Mouse (Mus musculus) intestine, embryonic 15.5 days (tissue): ENCODE measurements around the gene Mapk10. TPM values are rescaled to one million over a fixed set of nuclear protein-coding genes. Genes with fewer than 3 reads are reported as not detected.
"Not testable (repeated sequence)": the region's sequence is repeated elsewhere in the genome, so short reads cannot be mapped to it uniquely, and the experiment has no call there.

Source experiments
- ATAC-seq: fragments of 200-750 bp; cut with Nextera tagmentation; 2 replicates; pipeline ENCODE4 v1.8.0; 2017; ENCODE audit warnings: moderate TSS enrichment, moderate library complexity
- H3K27ac ChIP-seq: fragments of 300-500 bp; sonication (generic); 2 replicates; pipeline ENCODE4 v1.5.1; 2015; ENCODE audit warnings: mild to moderate bottlenecking, inconsistent platforms
- H3K27me3 ChIP-seq: fragments of 300-500 bp; sonication (generic); replicated peaks from 2 replicates; pipeline ENCODE4 v1.6.1; 2015; ENCODE audit warnings: inconsistent platforms
- H3K36me3 ChIP-seq: fragments of 300-500 bp; sonication (generic); 2 replicates; pipeline ENCODE4 v1.6.1; 2015; ENCODE audit warnings: inconsistent platforms
- H3K4me1 ChIP-seq: fragments of 300-500 bp; sonication (generic); replicated peaks from 2 replicates; pipeline ENCODE4 v1.6.1; 2015; ENCODE audit warnings: inconsistent platforms
- H3K4me2 ChIP-seq: fragments of 300-500 bp; sonication (generic); replicated peaks from 2 replicates; pipeline ENCODE4 v1.6.1; 2015; ENCODE audit warnings: mild to moderate bottlenecking, inconsistent platforms
- H3K4me3 ChIP-seq: fragments of 300-500 bp; sonication (generic); replicated peaks from 2 replicates; pipeline ENCODE4 v1.5.1; 2015; ENCODE audit warnings: inconsistent platforms
- H3K9ac ChIP-seq: fragments of 300-500 bp; sonication (generic); 2 replicates; pipeline ENCODE4 v1.6.1; 2015; ENCODE audit warnings: inconsistent platforms
- H3K9me3 ChIP-seq: fragments of 300-500 bp; sonication (generic); 2 replicates; pipeline ENCODE4 v1.6.1; 2016; ENCODE audit warnings: inconsistent platforms
- WGBS: fragments of 180-500 bp; shearing (Covaris S2); methylation state at CpG from one replicate; pipeline ENCODE4 v1.1.7; 2015; 5-methylcytosine and 5-hydroxymethylcytosine counted together
- polyA plus RNA-seq: library from polyadenylated mRNA; unstranded; fragments of >200 nt; fragmentation: Nextera tagmentation; extraction: Ambion mirVana; gene quantifications from 2 replicates; pipeline ENCODE4 v1.2.1, GENCODE M21; 2015

Gene Mapk10
- polyA plus RNA-seq, 1 experiment from 2014 or later = 6.5 TPM

GRCm38 (mm10) chr5:102993951-102994350 is 217.2 kb downstream of the Mapk10 start:
- H3K9ac ChIP-seq = no peak overlapping the region
- 79% methylated on average over 5 of the region's 5 CpGs for WGBS
- no peak for ATAC-seq
- no peaks in the 10 kb centered on the region for H3K9me3 ChIP-seq
- H3K4me3 ChIP-seq = no peak overlapping the region
- H3K36me3 ChIP-seq = no peaks in the 10 kb centered on the region
- H3K4me1 ChIP-seq = no peaks in the 10 kb centered on the region
- no peak overlapping the region for H3K4me2 ChIP-seq
- no peak overlapping the region for H3K27ac ChIP-seq
- no peaks in the 10 kb centered on the region for H3K27me3 ChIP-seq

GRCm38 (mm10) chr5:102991691-102992090 is 219.4 kb downstream of the Mapk10 start:
- no peak overlapping the region for H3K27ac ChIP-seq
- no peak overlapping the region for H3K4me2 ChIP-seq
- no peak for ATAC-seq
- H3K4me1 ChIP-seq = no peaks in the 10 kb centered on the region
- H3K9me3 ChIP-seq = no peaks in the 10 kb centered on the region
- H3K27me3 ChIP-seq = no peaks in the 10 kb centered on the region
- H3K4me3 ChIP-seq = no peak overlapping the region
- H3K9ac ChIP-seq = no peak overlapping the region
- no peaks in the 10 kb centered on the region for H3K36me3 ChIP-seq
- 77% methylated on average over 2 of the region's 2 CpGs for WGBS

- no peaks in the 10 kb centered on the region for H3K9me3 ChIP-seq
- WGBS = 57% methylated on average over 2 of the region's 2 CpGs
- no peak overlapping the region for H3K9ac ChIP-seq
- no peak overlapping the region for H3K4me3 ChIP-seq
- no peaks in the 10 kb centered on the region for H3K27me3 ChIP-seq
- H3K4me2 ChIP-seq = no peak overlapping the region
- no peaks in the 10 kb centered on the region for H3K36me3 ChIP-seq
- H3K4me1 ChIP-seq = no peaks in the 10 kb centered on the region
- no peak for ATAC-seq
- no peak overlapping the region for H3K27ac ChIP-seq
Observed at GRCm38 (mm10) chr5:102978382-102978781, 232.8 kb downstream of the Mapk10 start.

GRCm38 (mm10) chr5:102977138-102977537 is 234.0 kb downstream of the Mapk10 start:
- Histone ChIP-seq H3K27me3 (no peaks in the 10 kb centered on the region), H3K4me2 (no peak overlapping the region), H3K9me3 (no peaks in the 10 kb centered on the region), H3K27ac (no peak overlapping the region), H3K36me3 (no peaks in the 10 kb centered on the region), H3K4me1 (no peaks in the 10 kb centered on the region), H3K9ac (no peak overlapping the region), H3K4me3 (no peak overlapping the region)
- 54% methylated on average over 6 of the region's 6 CpGs for WGBS
- no peak for ATAC-seq

- H3K36me3 ChIP-seq = no peaks in the 10 kb centered on the region
- H3K27me3 ChIP-seq = no peaks in the 10 kb centered on the region
- no peaks in the 10 kb centered on the region for H3K4me1 ChIP-seq
- ATAC-seq = no peak
- H3K4me3 ChIP-seq = no peak overlapping the region
- H3K27ac ChIP-seq = no peak overlapping the region
- no peak overlapping the region for H3K9ac ChIP-seq
- H3K9me3 ChIP-seq = no peaks in the 10 kb centered on the region
- no peak overlapping the region for H3K4me2 ChIP-seq
Observed at GRCm38 (mm10) chr5:102976540-102976939, 234.6 kb downstream of the Mapk10 start.

GRCm38 (mm10) chr5:102974400-102974799 is 236.7 kb downstream of the Mapk10 start:
- Histone ChIP-seq H3K4me2 (no peak overlapping the region), H3K4me3 (no peak overlapping the region), H3K4me1 (no peaks in the 10 kb centered on the region), H3K9ac (no peak overlapping the region), H3K27me3 (no peaks in the 10 kb centered on the region), H3K36me3 (no peaks in the 10 kb centered on the region), H3K9me3 (no peaks in the 10 kb centered on the region), H3K27ac (no peak overlapping the region)
- WGBS = 74% methylated on average over 4 of the region's 4 CpGs
- no peak for ATAC-seq

- Histone ChIP-seq H3K4me3 (no peak overlapping the region), H3K27me3 (no peaks in the 10 kb centered on the region), H3K9me3 (no peaks in the 10 kb centered on the region), H3K9ac (no peak overlapping the region), H3K36me3 (no peaks in the 10 kb centered on the region), H3K4me1 (no peaks in the 10 kb centered on the region), H3K4me2 (no peak overlapping the region), H3K27ac (no peak overlapping the region)
- no peak for ATAC-seq
- WGBS = 86% methylated on average over 5 of the region's 5 CpGs
Observed at GRCm38 (mm10) chr5:102964396-102964795, 246.7 kb downstream of the Mapk10 start.

GRCm38 (mm10) chr5:102953414-102953813 is 257.7 kb downstream of the Mapk10 start:
- Histone ChIP-seq H3K9ac (no peak overlapping the region), H3K9me3 (no peaks in the 10 kb centered on the region), H3K27ac (no peak overlapping the region), H3K4me1 (no peaks in the 10 kb centered on the region), H3K27me3 (no peaks in the 10 kb centered on the region), H3K36me3 (no peaks in the 10 kb centered on the region), H3K4me3 (no peak overlapping the region), H3K4me2 (no peak overlapping the region)
- 86% methylated on average over 8 of the region's 8 CpGs for WGBS
- ATAC-seq = no peak

- no peaks in the 10 kb centered on the region for H3K27me3 ChIP-seq
- no peaks in the 10 kb centered on the region for H3K36me3 ChIP-seq
- no peak overlapping the region for H3K9ac ChIP-seq
- H3K4me1 ChIP-seq = no peaks in the 10 kb centered on the region
- H3K4me2 ChIP-seq = no peak overlapping the region
- 78% methylated on average over 3 of the region's 3 CpGs for WGBS
- H3K9me3 ChIP-seq = no peaks in the 10 kb centered on the region
- no peak for ATAC-seq
- no peak overlapping the region for H3K27ac ChIP-seq
- no peak overlapping the region for H3K4me3 ChIP-seq
Observed at GRCm38 (mm10) chr5:102952918-102953317, 258.2 kb downstream of the Mapk10 start.

- Histone ChIP-seq H3K4me3 (no peak overlapping the region), H3K27ac (no peak overlapping the region), H3K4me1 (no peaks in the 10 kb centered on the region), H3K27me3 (no peaks in the 10 kb centered on the region), H3K4me2 (no peak overlapping the region), H3K9me3 (no peaks in the 10 kb centered on the region), H3K9ac (no peak overlapping the region), H3K36me3 (no peaks in the 10 kb centered on the region)
- no peak for ATAC-seq
- WGBS = 68% methylated on average over 8 of the region's 8 CpGs
Observed at GRCm38 (mm10) chr5:102947061-102947711, 263.9 kb downstream of the Mapk10 start.

GRCm38 (mm10) chr5:102946625-102947024 is 264.5 kb downstream of the Mapk10 start:
- H3K9me3 ChIP-seq = no peaks in the 10 kb centered on the region
- no peak for ATAC-seq
- H3K4me2 ChIP-seq = no peak overlapping the region
- 62% methylated on average over 8 of the region's 8 CpGs for WGBS
- no peak overlapping the region for H3K9ac ChIP-seq
- H3K4me3 ChIP-seq = no peak overlapping the region
- H3K4me1 ChIP-seq = no peaks in the 10 kb centered on the region
- H3K27ac ChIP-seq = no peak overlapping the region
- no peaks in the 10 kb centered on the region for H3K36me3 ChIP-seq
- H3K27me3 ChIP-seq = no peaks in the 10 kb centered on the region

- 78% methylated on average over 17 of the region's 17 CpGs for WGBS
- not testable (repeated sequence) for H3K27ac ChIP-seq, H3K9ac ChIP-seq, H3K36me3 ChIP-seq, H3K4me3 ChIP-seq, ATAC-seq, H3K4me2 ChIP-seq, H3K4me1 ChIP-seq, H3K9me3 ChIP-seq, H3K27me3 ChIP-seq
Observed at GRCm38 (mm10) chr5:102943864-102944630, 267.1 kb downstream of the Mapk10 start.

GRCm38 (mm10) chr5:102930161-102930560 is 281.0 kb downstream of the Mapk10 start:
- no peaks in the 10 kb centered on the region for H3K4me1 ChIP-seq
- H3K27ac ChIP-seq = no peak overlapping the region

More at GRCm38 (mm10) chr5:102930161-102930560, 281.0 kb downstream of the Mapk10 start:
- no peak for ATAC-seq
- WGBS = 57% methylated on average over 6 of the region's 6 CpGs
- Histone ChIP-seq H3K9me3 (no peaks in the 10 kb centered on the region), H3K4me2 (no peak overlapping the region), H3K9ac (no peak overlapping the region), H3K4me3 (no peak overlapping the region), H3K27me3 (no peaks in the 10 kb centered on the region), H3K36me3 (no peaks in the 10 kb centered on the region)
